Mouse (Mus musculus) right cerebral cortex, postnatal 36 days (tissue): ENCODE results near the gene Musk.

Source experiments
- DNase-seq, 2 experiments: peaks; one replicate each; pipeline ENCODE4 v3.0.0; 2022; ENCODE audit warnings: low spot score in 2 of 2, mixed read lengths in 1 of 2

Gene Musk

GRCm38 (mm10) chr4:58413188-58414185, 127.7 kb downstream of the Musk start:
- no peak for DNase-seq

DNA sequence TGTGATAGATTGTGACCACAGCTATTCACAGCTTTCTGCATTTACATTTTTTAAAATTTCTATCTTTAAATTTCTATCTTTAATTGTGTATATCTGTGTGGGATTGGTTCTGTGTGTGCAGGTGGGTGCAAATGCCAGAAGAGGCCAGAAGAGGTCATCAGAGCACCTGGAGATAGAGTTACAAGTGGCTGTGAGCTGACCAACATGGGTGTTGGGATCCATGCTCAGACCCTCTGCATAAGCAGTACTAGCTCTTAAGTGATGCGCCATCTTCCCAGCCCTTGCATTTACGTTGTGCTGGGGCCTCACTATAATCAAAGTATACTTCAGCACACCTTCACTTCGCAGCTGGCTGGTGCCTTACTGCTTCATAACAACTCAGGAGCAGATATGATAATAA, 129.8 kb downstream of the Musk start:
- no peak for DNase-seq

GRCm38 (mm10) chr4:58417319-58417718, 131.6 kb downstream of the Musk start:
- DNase-seq = no peak

- no peak for DNase-seq
Measured at GRCm38 (mm10) chr4:58419225-58419624, 133.5 kb downstream of the Musk start.

- no peak for DNase-seq
Measured at GRCm38 (mm10) chr4:58423276-58423930, 137.6 kb downstream of the Musk start.
